Mouse (Mus musculus): ENCODE measurements around the gene Ccdc152. TPM values are rescaled to one million over a fixed set of nuclear protein-coding genes. Genes with fewer than 3 reads are reported as not detected.

Gene Ccdc152
- not detected in 2 replicates for polyA plus RNA-seq (2014; fragmentation: Nextera tagmentation; extraction: Ambion mirVana)

GRCm38 (mm10) chr15:3303426-3303825 lies at the start of gene Ccdc152:
Ccdc152 (minus strand) TSS chr15:3303526.
- Histone ChIP-seq H3K4me3 (ENCODE audit: low read depth, low read length) (no peak within 1 kb of the TSS), H3K27ac (ENCODE audit: low read depth, low read length) (no peak within 1 kb of the TSS), H3K27me3 (ENCODE audit: control insufficient read depth, insufficient read depth, low read length) (no peaks in the 10 kb centered on the region), H3K36me3 (ENCODE audit: control insufficient read depth, insufficient read depth, low read length) (no peaks in the 10 kb centered on the region), H3K4me2 (ENCODE audit: low read depth, low read length, severe bottlenecking) (no peak within 1 kb of the TSS), H3K9me3 (ENCODE audit: control insufficient read depth, low read length) (no peaks in the 10 kb centered on the region), H3K9ac (ENCODE audit: low read length) (no peak within 1 kb of the TSS), H3K4me1 (replicated peaks; ENCODE audit: control insufficient read depth, insufficient read depth, low read length) (no peaks in the 10 kb centered on the region)
- ATAC-seq (replicated peaks; ENCODE audit: low FRiP score) (no peak), DNase-seq (ENCODE audit: low spot score) (no peak)
- 88% methylated on average over 12 of the region's 12 CpGs for WGBS

- Histone ChIP-seq H3K4me3 (ENCODE audit: low read depth, low read length) (no peak overlapping the region), H3K36me3 (ENCODE audit: control insufficient read depth, insufficient read depth, low read length) (no peaks in the 10 kb centered on the region), H3K9ac (ENCODE audit: low read length) (no peak overlapping the region), H3K27ac (ENCODE audit: low read depth, low read length) (no peak overlapping the region), H3K9me3 (ENCODE audit: control insufficient read depth, low read length) (no peaks in the 10 kb centered on the region), H3K4me1 (replicated peaks; ENCODE audit: control insufficient read depth, insufficient read depth, low read length) (no peaks in the 10 kb centered on the region), H3K4me2 (ENCODE audit: low read depth, low read length, severe bottlenecking) (no peak overlapping the region), H3K27me3 (ENCODE audit: control insufficient read depth, insufficient read depth, low read length) (no peaks in the 10 kb centered on the region)
- DNase-seq (ENCODE audit: low spot score) (no peak), ATAC-seq (replicated peaks; ENCODE audit: low FRiP score) (no peak)
- 55% methylated on average over 6 of the region's 6 CpGs for WGBS
Observed at GRCm38 (mm10) chr15:3349306-3350064, 46.2 kb upstream of the Ccdc152 start.

- Histone ChIP-seq H3K27ac (ENCODE audit: low read depth, low read length) (no peak overlapping the region), H3K27me3 (ENCODE audit: control insufficient read depth, insufficient read depth, low read length) (no peaks in the 10 kb centered on the region), H3K9me3 (ENCODE audit: control insufficient read depth, low read length) (no peaks in the 10 kb centered on the region), H3K4me2 (ENCODE audit: low read depth, low read length, severe bottlenecking) (no peak overlapping the region), H3K36me3 (ENCODE audit: control insufficient read depth, insufficient read depth, low read length) (no peaks in the 10 kb centered on the region), H3K9ac (ENCODE audit: low read length) (no peak overlapping the region), H3K4me3 (ENCODE audit: low read depth, low read length) (no peak overlapping the region), H3K4me1 (replicated peaks; ENCODE audit: control insufficient read depth, insufficient read depth, low read length) (no peaks in the 10 kb centered on the region)
- DNase-seq (ENCODE audit: low spot score) (no peak), ATAC-seq (replicated peaks; ENCODE audit: low FRiP score) (no peak)
- 87% methylated on average over 3 of the region's 3 CpGs for WGBS
Observed at GRCm38 (mm10) chr15:3346682-3347081, 43.4 kb upstream of the Ccdc152 start.

- Histone ChIP-seq H3K4me2 (ENCODE audit: low read depth, low read length, severe bottlenecking) (no peak overlapping the region), H3K27me3 (ENCODE audit: control insufficient read depth, insufficient read depth, low read length) (no peaks in the 10 kb centered on the region), H3K4me1 (replicated peaks; ENCODE audit: control insufficient read depth, insufficient read depth, low read length) (no peaks in the 10 kb centered on the region), H3K4me3 (ENCODE audit: low read depth, low read length) (no peak overlapping the region), H3K27ac (ENCODE audit: low read depth, low read length) (no peak overlapping the region), H3K9me3 (ENCODE audit: control insufficient read depth, low read length) (no peaks in the 10 kb centered on the region), H3K36me3 (ENCODE audit: control insufficient read depth, insufficient read depth, low read length) (no peaks in the 10 kb centered on the region), H3K9ac (ENCODE audit: low read length) (no peak overlapping the region)
- 90% methylated on average over 4 of the region's 4 CpGs for whole genome bisulfite sequencing
- DNase-seq (ENCODE audit: low spot score): no peak
- ATAC-seq (replicated peaks; ENCODE audit: low FRiP score): no peak
Observed at GRCm38 (mm10) chr15:3344555-3344954, 41.2 kb upstream of the Ccdc152 start.

- Histone ChIP-seq H3K9ac (ENCODE audit: low read length) (no peak overlapping the region), H3K4me3 (ENCODE audit: low read depth, low read length) (no peak overlapping the region), H3K4me2 (ENCODE audit: low read depth, low read length, severe bottlenecking) (no peak overlapping the region), H3K27ac (ENCODE audit: low read depth, low read length) (no peak overlapping the region), H3K27me3 (ENCODE audit: control insufficient read depth, insufficient read depth, low read length) (no peaks in the 10 kb centered on the region), H3K36me3 (ENCODE audit: control insufficient read depth, insufficient read depth, low read length) (no peaks in the 10 kb centered on the region), H3K9me3 (ENCODE audit: control insufficient read depth, low read length) (no peaks in the 10 kb centered on the region), H3K4me1 (replicated peaks; ENCODE audit: control insufficient read depth, insufficient read depth, low read length) (no peaks in the 10 kb centered on the region)
- no peak for DNase-seq (ENCODE audit: low spot score)
- ATAC-seq (replicated peaks; ENCODE audit: low FRiP score): no peak
- WGBS: 92% methylated on average over 4 of the region's 4 CpGs
Observed at GRCm38 (mm10) chr15:3341806-3342582, 38.7 kb upstream of the Ccdc152 start.

- Histone ChIP-seq H3K4me2 (ENCODE audit: low read depth, low read length, severe bottlenecking) (no peak overlapping the region), H3K27ac (ENCODE audit: low read depth, low read length) (no peak overlapping the region), H3K9me3 (ENCODE audit: control insufficient read depth, low read length) (no peaks in the 10 kb centered on the region), H3K9ac (ENCODE audit: low read length) (no peak overlapping the region), H3K36me3 (ENCODE audit: control insufficient read depth, insufficient read depth, low read length) (no peaks in the 10 kb centered on the region), H3K4me1 (replicated peaks; ENCODE audit: control insufficient read depth, insufficient read depth, low read length) (no peaks in the 10 kb centered on the region), H3K4me3 (ENCODE audit: low read depth, low read length) (no peak overlapping the region), H3K27me3 (ENCODE audit: control insufficient read depth, insufficient read depth, low read length) (no peaks in the 10 kb centered on the region)
- WGBS: 85% methylated on average over 3 of the region's 3 CpGs
- DNase-seq (ENCODE audit: low spot score) (no peak), ATAC-seq (replicated peaks; ENCODE audit: low FRiP score) (no peak)
Observed at GRCm38 (mm10) chr15:3339847-3340246, 36.5 kb upstream of the Ccdc152 start.

- DNase-seq (ENCODE audit: low spot score): no peak
- H3K9ac ChIP-seq (ENCODE audit: low read length): no peak overlapping the region
- H3K27me3 ChIP-seq (ENCODE audit: control insufficient read depth, insufficient read depth, low read length): no peaks in the 10 kb centered on the region
- 87% methylated on average over 4 of the region's 4 CpGs for WGBS
- H3K4me1 ChIP-seq (replicated peaks; ENCODE audit: control insufficient read depth, insufficient read depth, low read length): no peaks in the 10 kb centered on the region
- no peak overlapping the region for H3K4me2 ChIP-seq (ENCODE audit: low read depth, low read length, severe bottlenecking)
- no peak overlapping the region for H3K4me3 ChIP-seq (ENCODE audit: low read depth, low read length)
- H3K36me3 ChIP-seq (ENCODE audit: control insufficient read depth, insufficient read depth, low read length): no peaks in the 10 kb centered on the region
- H3K27ac ChIP-seq (ENCODE audit: low read depth, low read length): no peak overlapping the region
- H3K9me3 ChIP-seq (ENCODE audit: control insufficient read depth, low read length): no peaks in the 10 kb centered on the region
- no peak for ATAC-seq (replicated peaks; ENCODE audit: low FRiP score)
Observed at GRCm38 (mm10) chr15:3332517-3332916, 29.2 kb upstream of the Ccdc152 start.

- 87% methylated on average over 2 of the region's 2 CpGs for WGBS
- H3K4me1 ChIP-seq (replicated peaks; ENCODE audit: control insufficient read depth, insufficient read depth, low read length): no peaks in the 10 kb centered on the region
- no peak for ATAC-seq (replicated peaks; ENCODE audit: low FRiP score)
Observed at GRCm38 (mm10) chr15:3331813-3332212, 28.5 kb upstream of the Ccdc152 start.

More at GRCm38 (mm10) chr15:3331813-3332212, 28.5 kb upstream of the Ccdc152 start:
- H3K9me3 ChIP-seq (ENCODE audit: control insufficient read depth, low read length): no peaks in the 10 kb centered on the region
- H3K27me3 ChIP-seq (ENCODE audit: control insufficient read depth, insufficient read depth, low read length): no peaks in the 10 kb centered on the region
- no peak overlapping the region for H3K9ac ChIP-seq (ENCODE audit: low read length)
- no peaks in the 10 kb centered on the region for H3K36me3 ChIP-seq (ENCODE audit: control insufficient read depth, insufficient read depth, low read length)
- no peak overlapping the region for H3K4me2 ChIP-seq (ENCODE audit: low read depth, low read length, severe bottlenecking)
- no peak overlapping the region for H3K27ac ChIP-seq (ENCODE audit: low read depth, low read length)
- no peak for DNase-seq (ENCODE audit: low spot score)
- H3K4me3 ChIP-seq (ENCODE audit: low read depth, low read length): no peak overlapping the region
